Mouse (Mus musculus): ENCODE data around the gene Scn2a. TPM values are rescaled to one million over a fixed set of nuclear protein-coding genes. Genes with fewer than 3 reads are reported as not detected.
"Not testable (repeated sequence)": the region's sequence is repeated elsewhere in the genome, so short reads cannot be mapped to it uniquely, and the experiment has no call there.

Gene Scn2a
- polyA plus RNA-seq, 1 experiment from 2014 or later, result 47.5 TPM

DNA sequence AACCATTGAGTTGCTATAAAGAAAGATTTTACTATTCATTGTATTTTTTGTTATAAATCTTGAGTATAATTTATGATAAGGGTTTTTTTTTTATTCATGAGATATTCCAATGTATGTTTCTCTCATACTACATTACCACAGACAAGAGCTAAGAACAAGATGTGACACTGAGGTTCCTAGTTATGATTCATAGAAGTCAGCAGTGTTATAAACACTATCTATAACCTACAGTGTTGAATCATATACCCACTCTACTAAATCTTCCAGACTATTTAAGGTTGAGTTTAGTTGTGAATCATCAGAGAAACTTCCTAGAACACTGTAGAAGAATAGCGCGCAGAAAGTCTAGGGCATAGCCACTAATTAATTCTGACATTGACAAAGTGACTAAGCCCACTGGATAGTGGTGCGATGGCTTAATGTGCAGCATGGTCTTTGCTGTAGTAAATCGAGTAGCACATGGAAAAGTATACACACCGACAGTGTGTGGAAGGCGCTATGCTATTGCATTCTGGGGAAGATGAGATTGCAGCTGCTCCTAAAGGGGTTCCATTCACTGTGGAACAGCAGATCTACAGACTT, 101.7 kb downstream of the Scn2a start:
- no peak overlapping the region for H3K4me3 ChIP-seq
- 94% methylated on average over 6 of the region's 6 CpGs for WGBS
- no peaks in the 10 kb centered on the region for H3K4me1 ChIP-seq
- H3K9ac ChIP-seq, result no peak overlapping the region
- peaks cover 6% of the 10 kb centered on the region; the same call in 1 of the 2 replicates for H3K36me3 ChIP-seq (replicated peaks)
- H3K27me3 ChIP-seq (replicated peaks), result no peaks in the 10 kb centered on the region
- no peak overlapping the region for H3K27ac ChIP-seq
- ATAC-seq (replicated peaks), result no peak
- no peak overlapping the region for H3K4me2 ChIP-seq
- no peaks in the 10 kb centered on the region for H3K9me3 ChIP-seq

DNA sequence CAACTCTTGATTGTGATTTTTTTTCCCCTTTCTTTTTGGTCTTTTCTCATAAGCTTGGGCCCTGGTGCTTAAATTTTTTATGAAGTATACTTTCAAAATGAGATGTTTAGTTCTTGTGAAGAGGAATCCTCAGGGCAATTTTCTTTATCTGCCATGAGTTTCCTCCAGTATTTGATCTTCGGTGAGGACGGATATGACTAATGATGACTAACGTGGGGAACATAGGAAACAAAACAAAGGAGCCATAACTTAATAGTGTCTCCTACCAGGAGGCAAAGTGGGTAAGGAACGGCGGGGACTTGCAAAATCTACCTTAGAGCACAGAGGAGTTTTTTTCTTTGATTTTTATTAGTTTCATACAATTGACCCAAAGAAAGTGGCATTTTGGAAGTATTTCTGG, 124.8 kb downstream of the Scn2a start:
- WGBS, result 79% methylated on average over 5 of the region's 5 CpGs
- Histone ChIP-seq H3K4me2 (no peak overlapping the region), H3K27me3 (replicated peaks) (no peaks in the 10 kb centered on the region), H3K4me3 (no peak overlapping the region), H3K9ac (no peak overlapping the region), H3K36me3 (replicated peaks) (peaks cover 11% of the 10 kb centered on the region), H3K4me1 (no peaks in the 10 kb centered on the region), H3K9me3 (no peaks in the 10 kb centered on the region), H3K27ac (no peak overlapping the region)
- ATAC-seq (replicated peaks), result no peak

DNA sequence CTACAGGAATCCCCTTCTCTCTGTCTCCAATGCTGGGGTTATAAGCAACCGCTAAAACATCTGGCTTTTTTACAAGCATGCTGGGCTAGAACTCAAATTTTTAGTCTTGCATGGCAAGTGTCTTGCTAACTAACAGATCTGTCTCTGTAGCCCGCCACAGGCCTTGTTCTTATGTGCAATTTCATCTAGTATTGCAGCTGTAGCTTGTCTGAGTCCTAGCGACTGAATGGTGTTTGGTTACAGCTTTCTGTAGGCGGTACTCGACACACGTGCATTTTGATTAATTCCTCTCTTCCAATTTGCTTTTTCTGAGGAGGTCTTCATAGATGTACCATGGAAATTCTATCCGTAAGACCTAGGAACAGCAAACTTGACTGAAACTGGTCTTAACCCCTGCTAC, 161.9 kb downstream of the Scn2a start:
- Histone ChIP-seq H3K4me1 (no peaks in the 10 kb centered on the region), H3K4me3 (no peak overlapping the region), H3K9me3 (no peaks in the 10 kb centered on the region), H3K4me2 (no peak overlapping the region), H3K27me3 (replicated peaks) (no peaks in the 10 kb centered on the region), H3K9ac (no peak overlapping the region), H3K36me3 (replicated peaks) (no peaks in the 10 kb centered on the region), H3K27ac (no peak overlapping the region)
- no peak for ATAC-seq (replicated peaks)
- 80% methylated on average over 7 of the region's 7 CpGs for WGBS

DNA sequence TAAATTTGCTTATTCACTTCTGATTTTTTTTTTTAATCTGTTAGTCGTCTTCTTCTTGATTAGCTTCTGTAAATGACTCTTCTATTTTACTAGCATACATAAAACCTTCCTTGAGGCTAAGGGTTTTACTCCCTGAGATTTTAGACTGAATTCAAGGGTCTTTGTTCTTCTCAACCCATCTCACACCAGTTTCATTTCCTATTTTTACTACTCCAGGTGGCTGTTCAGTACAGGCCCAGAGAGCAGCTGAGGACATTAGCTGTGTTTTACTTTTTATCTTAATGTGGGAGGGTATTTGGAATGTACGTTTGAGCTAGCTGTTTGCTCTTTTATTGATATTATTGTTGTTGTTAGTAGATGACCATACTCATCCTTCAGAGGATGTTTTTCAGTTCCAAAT, 162.8 kb downstream of the Scn2a start:
- Histone ChIP-seq H3K4me3 (no peak overlapping the region), H3K9ac (no peak overlapping the region), H3K9me3 (no peaks in the 10 kb centered on the region), H3K27me3 (replicated peaks) (no peaks in the 10 kb centered on the region), H3K27ac (no peak overlapping the region), H3K36me3 (replicated peaks) (no peaks in the 10 kb centered on the region), H3K4me2 (no peak overlapping the region), H3K4me1 (no peaks in the 10 kb centered on the region)
- WGBS, result 84% methylated on average over 2 of the region's 2 CpGs
- no peak for ATAC-seq (replicated peaks)

DNA sequence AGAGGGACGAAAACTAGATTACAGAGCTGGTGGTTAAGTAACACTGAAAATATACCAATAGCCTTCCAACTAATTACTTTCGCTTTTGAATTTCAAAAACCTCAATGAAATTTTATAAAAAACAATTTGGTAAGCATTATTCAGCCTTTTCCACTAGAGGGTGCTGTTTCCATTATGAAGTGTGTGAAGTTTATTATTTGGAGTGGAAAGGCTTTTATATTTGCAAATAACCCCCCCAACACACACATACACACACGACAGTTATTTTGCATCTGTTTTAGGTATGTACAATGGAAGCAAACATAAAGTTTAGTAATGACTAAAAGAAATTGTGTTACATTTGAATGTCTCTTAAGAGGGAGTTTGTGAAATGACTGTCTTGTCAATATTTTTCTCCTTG, 171.9 kb downstream of the Scn2a start:
- Histone ChIP-seq H3K36me3 (replicated peaks) (no peaks in the 10 kb centered on the region), H3K4me1 (no peaks in the 10 kb centered on the region), H3K27me3 (replicated peaks) (no peaks in the 10 kb centered on the region), H3K9me3 (no peaks in the 10 kb centered on the region), H3K4me2 (no peak overlapping the region), H3K9ac (no peak overlapping the region), H3K4me3 (no peak overlapping the region), H3K27ac (no peak overlapping the region)
- ATAC-seq (replicated peaks), result no peak
- 20% methylated on average over 3 of the region's 3 CpGs for WGBS

DNA sequence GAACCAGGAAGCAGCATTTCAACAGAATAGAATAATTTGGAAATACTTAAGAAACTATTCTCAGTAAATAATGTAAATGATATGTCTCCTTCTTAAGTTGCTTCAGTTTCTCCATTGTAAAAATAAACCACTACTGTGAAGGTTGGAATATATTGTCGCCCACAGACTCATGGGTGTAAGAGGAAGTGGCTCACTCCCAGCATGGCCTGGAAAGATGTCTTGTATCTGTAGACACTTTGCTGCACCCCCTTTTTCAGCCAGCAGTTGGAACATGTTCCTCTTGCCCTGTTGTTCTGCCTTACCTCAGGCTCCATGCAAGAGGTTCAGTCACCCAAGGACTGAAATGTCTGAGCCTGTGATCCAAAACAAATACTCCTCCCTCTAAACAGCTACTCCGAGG, 173.0 kb downstream of the Scn2a start:
- Histone ChIP-seq H3K4me3 (no peak overlapping the region), H3K4me1 (no peaks in the 10 kb centered on the region), H3K27me3 (replicated peaks) (no peaks in the 10 kb centered on the region), H3K27ac (no peak overlapping the region), H3K9me3 (no peaks in the 10 kb centered on the region), H3K36me3 (replicated peaks) (no peaks in the 10 kb centered on the region), H3K4me2 (no peak overlapping the region), H3K9ac (no peak overlapping the region)
- ATAC-seq (replicated peaks), result no peak
- 90% methylated on average over 2 of the region's 2 CpGs for WGBS

DNA sequence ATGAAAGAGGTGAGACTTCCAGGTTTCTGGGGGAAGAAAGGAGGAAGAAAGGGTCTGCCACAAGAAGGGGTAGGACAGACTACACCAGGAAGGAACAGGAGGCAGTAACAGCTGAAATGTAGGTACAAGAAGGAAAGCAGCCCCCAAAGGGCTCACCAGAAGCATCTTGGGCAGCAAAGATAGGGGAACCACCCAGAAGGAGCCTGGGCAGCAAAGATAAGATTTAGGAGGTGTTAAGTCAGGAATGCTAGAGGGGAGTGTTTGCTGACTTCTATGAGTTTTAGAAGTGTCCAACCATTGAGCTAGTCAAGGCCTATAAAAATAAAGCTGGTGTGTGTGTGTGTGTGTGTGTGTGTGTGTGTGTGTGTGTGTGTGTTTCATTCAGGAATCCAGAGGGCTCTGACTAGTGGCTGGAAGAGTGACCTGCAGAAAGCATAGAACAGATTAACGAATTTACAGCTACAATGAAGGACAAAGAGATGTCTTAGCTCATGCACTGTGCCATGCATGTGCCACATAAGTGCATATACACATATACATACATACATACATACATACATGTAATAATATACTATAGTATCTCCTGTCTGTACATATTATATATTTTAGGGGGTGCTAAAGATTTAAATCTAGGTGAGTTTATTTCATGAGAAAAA, 180.6 kb downstream of the Scn2a start:
- ATAC-seq (replicated peaks), result no peak
- no peaks in the 10 kb centered on the region for H3K36me3 ChIP-seq (replicated peaks)
- H3K4me2 ChIP-seq, result no peak overlapping the region
- no peak overlapping the region for H3K27ac ChIP-seq
- 81% methylated on average over 1 of the region's 1 CpGs for WGBS
- H3K9me3 ChIP-seq, result no peaks in the 10 kb centered on the region
- H3K4me1 ChIP-seq, result no peaks in the 10 kb centered on the region
- H3K9ac ChIP-seq, result no peak overlapping the region
- H3K27me3 ChIP-seq (replicated peaks), result no peaks in the 10 kb centered on the region
- no peak overlapping the region for H3K4me3 ChIP-seq

DNA sequence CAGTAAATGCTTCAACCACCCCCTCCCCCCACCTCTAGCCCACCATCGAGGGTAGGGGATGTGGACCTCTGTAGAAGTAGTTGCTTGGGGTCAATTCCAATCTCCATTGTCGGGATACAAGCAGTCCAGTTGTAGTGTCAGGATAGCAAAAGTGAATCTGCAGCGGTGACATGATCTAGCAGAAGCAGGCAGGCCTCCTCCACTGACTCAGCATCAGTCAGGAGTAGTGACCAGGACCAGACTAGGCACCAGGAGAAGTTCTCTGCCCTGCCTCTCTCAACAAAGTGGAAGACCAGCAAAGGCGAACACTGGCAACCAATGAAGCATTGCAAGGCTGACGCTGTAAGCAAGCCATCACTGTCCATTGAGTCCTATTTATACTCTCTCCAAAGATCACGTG, 186.0 kb downstream of the Scn2a start:
- ATAC-seq (replicated peaks), result no peak
- 87% methylated on average over 6 of the region's 6 CpGs for WGBS
- Histone ChIP-seq H3K4me2 (no peak overlapping the region), H3K9me3 (no peaks in the 10 kb centered on the region), H3K36me3 (replicated peaks) (no peaks in the 10 kb centered on the region), H3K4me1 (no peaks in the 10 kb centered on the region), H3K9ac (no peak overlapping the region), H3K27me3 (replicated peaks) (no peaks in the 10 kb centered on the region), H3K4me3 (no peak overlapping the region), H3K27ac (no peak overlapping the region)

DNA sequence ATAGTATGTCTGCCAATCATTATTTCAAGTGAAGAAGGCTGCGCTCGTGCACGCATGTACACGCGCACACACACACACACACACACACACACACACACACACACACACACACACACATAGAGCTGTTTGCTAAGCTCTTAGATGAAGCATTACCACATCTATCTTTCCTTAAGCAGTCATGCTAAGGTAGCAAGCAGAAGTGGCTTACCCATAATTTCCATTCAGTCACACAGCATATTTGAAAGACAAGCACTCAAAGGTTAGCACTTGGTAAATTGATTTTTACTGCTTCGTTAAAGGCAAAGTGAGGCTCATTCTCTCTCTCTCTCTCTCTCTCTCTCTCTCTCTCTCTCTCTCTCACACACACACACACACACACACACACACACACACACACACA, 190.6 kb downstream of the Scn2a start:
- not testable (repeated sequence) for H3K4me1 ChIP-seq; H3K27ac ChIP-seq; H3K27me3 ChIP-seq (replicated peaks); H3K4me2 ChIP-seq; H3K9me3 ChIP-seq; H3K9ac ChIP-seq; H3K4me3 ChIP-seq; ATAC-seq (replicated peaks); H3K36me3 ChIP-seq (replicated peaks)
- 77% methylated on average over 6 of the region's 6 CpGs for WGBS

Other genes with a start within 250 kb of the Scn2a start
- 63.0 and 71.7 TPM in 2 replicates for gene Scn3a, start 53.1 kb upstream of the Scn2a start, polyA plus RNA-seq (2015; fragmentation: Nextera tagmentation; extraction: Ambion mirVana)
- 62.3 and 70.4 TPM in 2 replicates for gene Csrnp3, start 225.0 kb downstream of the Scn2a start, polyA plus RNA-seq (2015; fragmentation: Nextera tagmentation; extraction: Ambion mirVana)